24 mouse cellular contexts compared by ENCODE assay signal in the genomic region with DNA sequence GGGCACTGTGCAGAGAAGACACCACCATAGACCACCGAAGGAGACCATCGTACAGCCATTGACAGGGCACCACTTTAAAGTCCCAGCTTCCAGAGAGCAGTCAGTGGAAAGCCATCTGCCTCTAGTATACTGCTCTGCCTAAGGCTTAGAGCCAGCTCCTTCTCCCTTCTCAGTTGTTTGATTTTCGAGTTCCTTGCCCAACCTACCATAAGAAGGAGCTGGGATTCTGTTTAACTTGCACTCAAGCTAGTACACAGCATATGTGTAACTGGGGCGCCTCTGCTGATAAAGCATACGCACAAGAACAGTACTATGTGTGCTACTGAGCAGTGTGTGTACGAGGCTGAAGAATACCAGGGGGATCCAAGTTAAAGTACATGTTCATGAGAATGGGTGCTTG. TPM values are rescaled to one million over a fixed set of nuclear protein-coding genes. Genes with fewer than 3 reads are reported as not detected.
DNase-seq lines count a peak whose midpoint lies in the region; ATAC-seq and TF ChIP-seq lines count a peak whose summit lies in the region.
"Had no signal": no experiment of that assay in that cellular context is flagged by ENCODE, and none has a peak within 500 bp of the region (broad histone marks: within the 10 kb centered on the region; RNA-seq: fewer than 3 reads in every experiment).

No protein-coding gene starts in this region.

- H3K9me3 ChIP-seq in forebrain, embryonic 15.5 days, result no peaks in the 10 kb centered on the region
- no peaks in the 10 kb centered on the region for H3K9me3 ChIP-seq in forebrain, embryonic 10.5 days
- H3K9me3 ChIP-seq in lung, embryonic 14.5 days (ENCODE audit: low read depth, low read length), result no peaks in the 10 kb centered on the region
- no peaks in the 10 kb centered on the region for H3K9me3 ChIP-seq in forebrain, embryonic 16.5 days (ENCODE audit: control insufficient read depth, low read length)
- H3K9me3 ChIP-seq: embryonic facial prominence, embryonic 10.5 days; hindbrain, embryonic 15.5 days; intestine, embryonic 15.5 days; limb, embryonic 13.5 days; liver, embryonic 12.5 days; midbrain, embryonic 10.5 days; neural tube, embryonic 15.5 days had no signal

- peak overlapping the region; percentile 27; the same call in 1 of the 2 replicates for H3K27ac ChIP-seq in forebrain, embryonic 15.5 days (replicated peaks)
- H3K27ac ChIP-seq in forebrain, embryonic 10.5 days, result no peak overlapping the region
- peak overlapping the region; percentile 24; the same call in 1 of the 2 replicates for H3K27ac ChIP-seq in lung, embryonic 14.5 days (ENCODE audit: low read depth)
- H3K27ac ChIP-seq in forebrain, embryonic 16.5 days (ENCODE audit: low read length), result no peak overlapping the region
- H3K27ac ChIP-seq: embryonic facial prominence, embryonic 10.5 days; hindbrain, embryonic 15.5 days; intestine, embryonic 15.5 days; limb, embryonic 13.5 days; liver, embryonic 12.5 days; midbrain, embryonic 10.5 days; neural tube, embryonic 15.5 days had no signal

- H3K4me2 ChIP-seq in forebrain, embryonic 15.5 days (replicated peaks), result no peak overlapping the region
- H3K4me2 ChIP-seq in lung, embryonic 14.5 days, result no peak overlapping the region
- H3K4me2 ChIP-seq in forebrain, embryonic 16.5 days (ENCODE audit: low read length), result no peak overlapping the region
- H3K4me2 ChIP-seq: heart, embryonic 11.5 days; hindbrain, embryonic 15.5 days; intestine, embryonic 15.5 days; limb, embryonic 13.5 days; liver, embryonic 12.5 days; neural tube, embryonic 15.5 days had no signal

- no peak overlapping the region for H3K4me3 ChIP-seq in forebrain, embryonic 15.5 days
- no peak overlapping the region for H3K4me3 ChIP-seq in forebrain, embryonic 10.5 days
- no peak overlapping the region for H3K4me3 ChIP-seq in lung, embryonic 14.5 days (ENCODE audit: low read depth, low read length)
- H3K4me3 ChIP-seq in forebrain, embryonic 16.5 days (replicated peaks; ENCODE audit: low read length), result no peak overlapping the region
- H3K4me3 ChIP-seq: embryonic facial prominence, embryonic 10.5 days; hindbrain, embryonic 15.5 days; intestine, embryonic 15.5 days; limb, embryonic 13.5 days; liver, embryonic 12.5 days; midbrain, embryonic 10.5 days; neural tube, embryonic 15.5 days had no signal

- H3K27me3 ChIP-seq in forebrain, embryonic 15.5 days, result no peaks in the 10 kb centered on the region
- H3K27me3 ChIP-seq in forebrain, embryonic 10.5 days (ENCODE audit: poor library complexity, severe bottlenecking), result peaks cover 18% of the 10 kb centered on the region
- H3K27me3 ChIP-seq in lung, embryonic 14.5 days (ENCODE audit: insufficient read depth, low read length), result no peaks in the 10 kb centered on the region
- H3K27me3 ChIP-seq in forebrain, embryonic 16.5 days (replicated peaks; ENCODE audit: control insufficient read depth, insufficient read depth, low read length), result no peaks in the 10 kb centered on the region
- H3K27me3 ChIP-seq: hindbrain, embryonic 15.5 days; intestine, embryonic 15.5 days; limb, embryonic 13.5 days; liver, embryonic 12.5 days; neural tube, embryonic 15.5 days had no signal

- H3K9ac ChIP-seq in forebrain, embryonic 15.5 days (replicated peaks), result no peak overlapping the region
- H3K9ac ChIP-seq in lung, embryonic 14.5 days, result no peak overlapping the region
- H3K9ac ChIP-seq in forebrain, embryonic 16.5 days (replicated peaks; ENCODE audit: low read depth, low read length), result no peak overlapping the region
- H3K9ac ChIP-seq: hindbrain, embryonic 15.5 days; intestine, embryonic 15.5 days; limb, embryonic 13.5 days; liver, embryonic 12.5 days; neural tube, embryonic 15.5 days had no signal

- peak; percentile 51 for ATAC-seq in forebrain, embryonic 15.5 days (replicated peaks)
- peak; percentile 66; the same call in 1 of the 2 replicates for ATAC-seq in lung, embryonic 14.5 days (ENCODE audit: insufficient read depth)
- ATAC-seq in forebrain, embryonic 16.5 days, result peak; percentile 80
- ATAC-seq: CD4-positive, CD25-positive, alpha-beta regulatory T cell, adult 4 months; intestine, embryonic 15.5 days; liver, embryonic 12.5 days had no signal

- no peaks in the 10 kb centered on the region for H3K4me1 ChIP-seq in forebrain, embryonic 15.5 days
- no peaks in the 10 kb centered on the region for H3K4me1 ChIP-seq in forebrain, embryonic 10.5 days
- peaks cover 4% of the 10 kb centered on the region; the same call in 1 of the 2 replicates for H3K4me1 ChIP-seq in lung, embryonic 14.5 days (ENCODE audit: insufficient read depth)
- H3K4me1 ChIP-seq in forebrain, embryonic 16.5 days (replicated peaks; ENCODE audit: control insufficient read depth, insufficient read depth, low read length), result no peaks in the 10 kb centered on the region; the same call in 1 of the 2 replicates
- H3K4me1 ChIP-seq: embryonic facial prominence, embryonic 10.5 days; hindbrain, embryonic 15.5 days; intestine, embryonic 15.5 days; liver, embryonic 12.5 days; midbrain, embryonic 10.5 days; neural tube, embryonic 15.5 days had no signal

- no peak for DNase-seq in forebrain, embryonic 10.5 days (ENCODE audit: extremely low spot score, low spot score)
- peak; percentile 30 for DNase-seq in lung, embryonic 14.5 days
- no peak for DNase-seq in lung, postnatal 14 days
- DNase-seq in lung, postnatal 36 days, result peak; percentile 43
- DNase-seq in cerebellum, adult 18-20 months, result no peak
- DNase-seq: adrenal gland, postnatal 25 days; cerebellum, adult 11 months; gastrocnemius, postnatal 36 days; kidney, adult 8-10 months; kidney, postnatal 10 days; thymus, postnatal 14 days had no signal

- H3K36me3 ChIP-seq in forebrain, embryonic 15.5 days, result no peaks in the 10 kb centered on the region
- no peaks in the 10 kb centered on the region for H3K36me3 ChIP-seq in forebrain, embryonic 10.5 days (replicated peaks)
- no peaks in the 10 kb centered on the region for H3K36me3 ChIP-seq in lung, embryonic 14.5 days (ENCODE audit: insufficient read depth)
- no peaks in the 10 kb centered on the region for H3K36me3 ChIP-seq in forebrain, embryonic 16.5 days (ENCODE audit: control insufficient read depth, insufficient read depth)
- H3K36me3 ChIP-seq: embryonic facial prominence, embryonic 10.5 days; hindbrain, embryonic 15.5 days; intestine, embryonic 15.5 days; limb, embryonic 13.5 days; liver, embryonic 12.5 days; midbrain, embryonic 10.5 days; neural tube, embryonic 15.5 days had no signal

- TF ChIP-seq CTCF in lung, embryonic 14.5 days (IDR thresholded peaks at IDR 0.05; ENCODE audit: low read depth), result no peak

- WGBS in forebrain, embryonic 15.5 days, result 70% methylated on average over 6 of the region's 6 CpGs
- WGBS in forebrain, embryonic 10.5 days, result 85% methylated on average over 6 of the region's 6 CpGs
- 55% methylated on average over 6 of the region's 6 CpGs for WGBS in lung, embryonic 14.5 days
- 73% methylated on average over 6 of the region's 6 CpGs for WGBS in forebrain, embryonic 16.5 days

RNA-seq across cellular contexts. Expression of a gene that starts 5.8 kb away (rescaled TPM):
- 0.19 and 0.27 TPM in 2 replicates for polyA plus RNA-seq in forebrain, embryonic 15.5 days (2015; fragmentation: Nextera tagmentation; extraction: Ambion mirVana)
- polyA plus RNA-seq in forebrain, embryonic 10.5 days (2016; fragmentation: Nextera tagmentation; extraction: Ambion mirVana), result not detected in 2 replicates
- polyA plus RNA-seq in lung, embryonic 14.5 days (2014; fragmentation: Nextera tagmentation; extraction: Ambion mirVana), result 3.1 and 3.9 TPM in 2 replicates
- polyA plus RNA-seq in forebrain, embryonic 16.5 days (2015; fragmentation: Nextera tagmentation; extraction: Ambion mirVana), result not detected in 2 replicates
- polyA plus RNA-seq: CD4-positive, CD25-positive, alpha-beta regulatory T cell, adult 4 months; embryonic facial prominence, embryonic 10.5 days; heart, embryonic 11.5 days; heart, postnatal 0 days; hindbrain, embryonic 15.5 days; liver, embryonic 12.5 days; midbrain, embryonic 10.5 days; small intestine, adult 2 months had no signal

RNA-seq across cellular contexts. Expression of a gene that starts 19.4 kb away (rescaled TPM):
- 18.2 and 18.3 TPM in 2 replicates for polyA plus RNA-seq in forebrain, embryonic 15.5 days (2015; fragmentation: Nextera tagmentation; extraction: Ambion mirVana)
- polyA plus RNA-seq in forebrain, embryonic 10.5 days (2016; fragmentation: Nextera tagmentation; extraction: Ambion mirVana), result 11.6 and 13.7 TPM in 2 replicates
- 15.2 and 17.5 TPM in 2 replicates for polyA plus RNA-seq in lung, embryonic 14.5 days (2014; fragmentation: Nextera tagmentation; extraction: Ambion mirVana)
- 19.7 and 20.1 TPM in 2 replicates for polyA plus RNA-seq in forebrain, embryonic 16.5 days (2015; fragmentation: Nextera tagmentation; extraction: Ambion mirVana)

Comparison
In these comparisons a context has a peak if more than half of its experiments do, and no peak if none do; other contexts are left out.
1. H3K27ac ChIP-seq: peak in forebrain, embryonic 15.5 days (single experiment) and lung, embryonic 14.5 days (single experiment); none in forebrain, embryonic 10.5 days (single experiment) and forebrain, embryonic 16.5 days (single experiment).
2. DNase-seq: peak in lung, embryonic 14.5 days (single experiment) and lung, postnatal 36 days (single experiment); none in forebrain, embryonic 10.5 days (single experiment), lung, postnatal 14 days (single experiment) and cerebellum, adult 18-20 months (0 of 2).
3. Peak in every context shown above with its lines, with median percentiles within 50 percentile points of each other: ATAC-seq.